Mouse (Mus musculus) spleen, postnatal 36 days (tissue): ENCODE data around the gene Hoxd8.
A peak's percentile ranks its signal among the peaks of the same experiment; 100 is the strongest.

ENCODE experiments used
- DNase-seq, 2 experiments: peaks; one replicate each; pipeline ENCODE4 v3.0.0; 2022; ENCODE audit warnings: low spot score in 2 of 2, mixed read lengths in 1 of 2

Gene Hoxd8

DNA sequence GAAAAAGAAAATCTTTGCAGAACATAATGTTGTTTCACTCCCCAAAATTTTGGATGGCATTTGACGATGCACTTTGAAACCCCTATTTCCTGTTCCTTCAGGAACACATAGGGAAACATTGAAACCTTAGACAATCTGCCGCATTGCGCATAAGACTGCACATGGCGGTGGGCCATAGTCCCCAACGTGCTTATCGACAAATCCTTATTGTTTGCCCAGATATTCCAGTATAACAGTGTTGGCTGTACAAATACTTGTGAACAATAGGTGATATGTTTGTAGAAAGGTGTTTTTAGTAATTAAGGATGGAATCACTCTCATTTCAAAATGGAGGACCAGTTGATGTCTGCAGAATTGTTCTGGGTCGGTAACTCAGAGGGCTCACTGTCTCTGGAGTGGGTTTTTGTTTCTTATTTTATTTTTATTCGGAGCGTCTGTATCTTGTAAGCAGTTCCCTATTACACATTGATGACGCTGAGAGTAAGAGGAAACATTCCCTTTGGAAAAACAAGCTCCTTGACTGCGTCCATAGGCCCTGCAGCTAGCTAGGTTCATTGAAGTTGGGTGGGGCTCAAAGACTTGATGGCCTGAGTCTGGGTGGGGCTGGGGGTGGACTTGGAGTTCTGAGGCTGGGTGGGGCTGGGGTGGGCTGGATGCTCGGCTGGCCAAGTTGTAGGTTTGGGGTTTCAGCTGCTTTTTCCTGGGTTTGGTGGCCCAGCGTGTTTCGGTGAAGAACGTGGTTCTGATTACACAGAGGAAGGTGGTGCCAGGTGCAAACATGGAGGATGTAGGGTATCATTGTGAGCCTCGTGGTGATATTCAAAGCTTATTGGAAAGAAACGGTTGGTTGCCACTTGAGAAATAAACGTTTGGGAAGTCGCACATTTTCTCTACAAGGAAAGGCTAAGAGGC lies 9.1 kb downstream of the Hoxd8 start:
- DNase-seq = no peak

GRCm38 (mm10) chr2:74714156-74714789 lies 9.9 kb downstream of the Hoxd8 start:
- no peak for DNase-seq

DNA sequence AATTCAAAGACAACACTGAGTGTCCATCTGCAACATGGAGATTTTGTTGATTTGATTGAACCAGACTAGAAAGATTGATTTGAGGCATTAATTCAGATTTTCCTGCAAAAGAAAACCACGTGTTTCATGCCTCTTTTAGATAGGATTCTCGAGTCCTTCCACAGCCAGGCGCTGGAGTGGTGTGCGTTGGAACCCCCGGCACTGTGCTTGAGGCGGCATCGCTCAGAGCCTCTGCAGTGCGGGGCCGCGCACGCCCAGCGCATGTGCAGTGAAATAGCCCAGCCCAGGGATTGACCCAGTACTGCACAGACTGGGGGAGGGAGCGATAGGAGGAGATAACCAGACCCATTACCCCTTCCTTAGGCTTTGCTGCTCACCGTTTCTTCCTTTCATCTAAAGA lies 10.5 kb downstream of the Hoxd8 start:
- no peak for DNase-seq

DNA sequence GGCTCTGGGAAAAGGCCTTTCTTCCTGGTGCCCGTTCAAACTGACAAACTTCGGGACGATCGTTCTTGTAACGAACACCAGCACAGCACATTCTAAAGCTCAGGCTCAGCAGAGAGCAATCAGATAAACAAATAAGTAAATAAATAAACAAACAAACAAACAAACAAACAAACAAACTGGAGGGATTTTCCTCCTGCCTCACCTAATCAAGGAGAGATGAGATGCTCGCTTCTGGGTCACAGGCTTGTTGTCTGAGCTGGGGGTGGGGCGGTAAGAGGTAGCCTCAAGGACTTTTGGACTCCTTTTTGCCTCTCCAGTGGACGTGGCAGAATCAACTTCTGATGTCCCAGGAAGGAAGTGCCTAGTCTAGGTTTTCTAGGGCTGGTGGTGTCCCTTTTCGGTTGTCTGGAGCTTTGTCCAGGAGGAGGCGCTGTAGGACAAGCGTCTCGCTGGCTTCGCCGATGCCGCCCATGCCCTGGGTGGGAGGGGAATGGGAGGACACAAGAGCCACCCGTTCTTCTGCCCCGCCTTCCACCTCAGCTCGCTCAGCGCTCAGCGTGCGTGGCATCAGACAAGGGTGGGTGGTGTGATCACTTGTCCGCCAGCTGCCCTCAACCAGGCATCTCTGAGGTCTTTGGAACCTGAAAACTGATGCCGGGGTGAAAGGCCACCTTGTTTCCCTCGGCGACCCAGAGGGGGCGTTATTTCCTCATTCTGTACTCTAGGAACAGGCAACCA lies 11.3 kb downstream of the Hoxd8 start:
- DNase-seq = peak; percentile 32 to 43

- DNase-seq = no peak
These were observed 16.0 kb downstream of the Hoxd8 start for GRCm38 (mm10) chr2:74720384-74720783.

- no peak for DNase-seq
These were observed 16.6 kb downstream of the Hoxd8 start for GRCm38 (mm10) chr2:74720955-74721491.

DNA sequence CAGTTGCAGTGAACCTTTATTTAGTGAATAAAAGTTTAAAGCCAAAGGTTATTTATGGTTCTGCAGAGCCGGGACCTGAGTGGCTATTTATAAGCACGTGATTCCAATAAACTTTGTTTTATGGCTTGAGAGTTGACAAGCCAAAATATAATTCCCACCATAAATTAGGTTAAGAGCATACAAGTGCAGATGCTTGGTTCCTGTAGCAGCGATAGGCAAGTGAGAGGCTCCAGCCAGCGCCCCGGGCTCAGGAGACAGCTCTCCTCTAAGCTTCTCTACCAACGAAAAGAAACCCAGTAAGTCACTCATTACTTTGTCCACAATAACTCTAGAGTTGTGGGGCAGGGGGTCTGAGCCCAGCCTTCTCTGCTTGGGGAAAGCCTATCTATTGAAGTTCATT lies 17.5 kb downstream of the Hoxd8 start:
- DNase-seq = no peak

DNA sequence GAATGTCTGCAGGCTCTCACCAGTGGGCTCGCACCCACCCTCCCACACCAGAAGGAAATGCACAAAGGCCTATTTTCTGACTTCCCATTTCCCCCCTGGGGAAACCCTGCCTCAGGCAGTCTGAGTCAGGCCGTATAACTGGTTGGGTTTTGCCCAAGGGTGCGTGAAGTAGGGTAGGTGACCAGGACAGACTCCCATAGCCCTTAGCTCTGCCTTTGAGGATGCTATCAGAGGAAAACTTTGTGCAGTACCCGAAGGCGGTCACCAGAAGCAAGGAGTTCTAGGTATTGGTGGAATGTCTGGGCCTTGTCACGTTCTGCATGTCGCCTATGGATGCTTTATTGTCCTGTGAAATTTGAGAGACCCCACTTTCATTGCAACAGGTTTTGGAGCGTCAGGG lies 18.5 kb downstream of the Hoxd8 start:
- DNase-seq = no peak

- no peak for DNase-seq
These were observed 20.0 kb downstream of the Hoxd8 start for GRCm38 (mm10) chr2:74724244-74725015.

DNA sequence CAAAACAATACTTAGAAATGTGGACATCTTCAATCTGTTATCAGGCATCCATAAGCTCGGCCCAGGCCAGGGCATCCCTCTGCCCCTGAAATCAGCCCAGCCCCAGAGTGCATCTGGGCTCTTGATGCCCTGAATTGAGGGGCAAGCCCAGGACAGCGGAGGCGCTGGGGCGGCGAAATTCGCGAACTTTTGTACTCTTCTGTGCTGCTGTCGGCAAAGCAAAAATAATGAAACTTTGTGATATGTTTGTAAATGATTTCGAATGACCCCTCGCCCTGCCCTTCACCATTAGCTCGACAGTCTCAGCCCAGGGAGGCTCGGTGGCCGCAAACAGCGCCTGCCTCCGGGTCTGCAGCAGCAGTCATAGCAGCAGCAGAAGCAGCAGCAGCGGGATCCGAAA lies 20.8 kb downstream of the Hoxd8 start:
- DNase-seq = no peak

- no peak for DNase-seq
These were observed 22.1 kb downstream of the Hoxd8 start, which contains the start of gene Gm28230 for GRCm38 (mm10) chr2:74726551-74726950. TSS of gene Gm28230 (plus strand) at chr2:74726728.

- DNase-seq = no peak
These were observed 22.7 kb downstream of the Hoxd8 start for GRCm38 (mm10) chr2:74726973-74727639.

GRCm38 (mm10) chr2:74727640-74728302 lies 23.4 kb downstream of the Hoxd8 start:
- no peak for DNase-seq

- no peak for DNase-seq
These were observed 23.9 kb downstream of the Hoxd8 start for GRCm38 (mm10) chr2:74728303-74728680.

DNA sequence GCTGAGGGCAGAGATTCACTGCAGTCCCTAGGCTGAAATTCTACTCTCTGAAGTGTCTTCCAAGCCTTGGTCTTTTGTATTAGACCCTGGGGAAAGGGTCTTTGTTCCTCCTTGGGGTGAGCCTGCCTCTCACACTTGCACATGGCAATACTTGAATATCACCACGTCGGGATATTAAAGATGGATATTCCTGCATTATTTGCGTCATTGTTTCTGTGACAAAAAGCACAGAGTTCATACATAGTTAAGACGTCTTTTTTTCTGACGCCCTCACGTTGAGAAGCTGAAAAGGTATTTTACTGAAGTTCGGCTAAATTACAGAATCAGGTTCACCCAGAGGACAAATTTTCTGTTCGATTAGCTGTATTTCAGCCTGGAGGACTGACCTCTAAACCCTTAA lies 25.9 kb downstream of the Hoxd8 start:
- DNase-seq = no peak

GRCm38 (mm10) chr2:74731055-74731454 lies 26.6 kb downstream of the Hoxd8 start:
- DNase-seq = no peak

DNA sequence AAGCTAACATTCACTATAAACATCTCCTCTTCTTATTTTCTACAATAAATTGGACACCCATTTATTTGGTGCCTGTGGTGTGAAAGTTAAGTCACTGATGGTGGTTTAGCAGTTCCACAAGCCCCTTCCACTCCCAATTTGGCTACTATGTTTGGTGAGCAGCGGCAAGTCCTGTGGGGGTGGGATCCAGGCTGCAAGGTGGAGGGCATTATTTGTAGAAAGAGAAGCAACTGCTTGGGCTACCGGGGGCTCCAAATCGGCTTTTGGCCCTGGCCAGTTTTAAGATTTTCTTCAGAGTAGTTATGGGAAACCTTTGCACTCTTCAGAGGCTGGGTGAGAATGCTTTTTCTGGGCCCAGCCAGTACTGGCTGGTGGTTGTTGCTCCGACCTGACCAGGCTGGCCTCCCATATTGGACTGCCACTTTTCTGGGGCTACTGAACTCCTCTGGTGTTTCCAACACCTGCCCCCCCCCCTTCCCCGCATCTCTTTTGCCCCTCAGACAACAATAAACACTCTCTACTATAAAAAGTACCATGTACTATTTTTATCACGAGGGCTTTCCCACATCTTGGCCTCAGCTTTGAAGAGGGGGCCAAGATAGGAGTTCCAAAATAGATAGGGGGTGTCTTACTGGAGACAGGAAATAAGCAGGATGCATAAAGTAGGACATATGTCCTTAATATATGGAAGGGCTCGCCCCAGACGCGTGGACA lies 27.5 kb downstream of the Hoxd8 start:
- DNase-seq = no peak

DNA sequence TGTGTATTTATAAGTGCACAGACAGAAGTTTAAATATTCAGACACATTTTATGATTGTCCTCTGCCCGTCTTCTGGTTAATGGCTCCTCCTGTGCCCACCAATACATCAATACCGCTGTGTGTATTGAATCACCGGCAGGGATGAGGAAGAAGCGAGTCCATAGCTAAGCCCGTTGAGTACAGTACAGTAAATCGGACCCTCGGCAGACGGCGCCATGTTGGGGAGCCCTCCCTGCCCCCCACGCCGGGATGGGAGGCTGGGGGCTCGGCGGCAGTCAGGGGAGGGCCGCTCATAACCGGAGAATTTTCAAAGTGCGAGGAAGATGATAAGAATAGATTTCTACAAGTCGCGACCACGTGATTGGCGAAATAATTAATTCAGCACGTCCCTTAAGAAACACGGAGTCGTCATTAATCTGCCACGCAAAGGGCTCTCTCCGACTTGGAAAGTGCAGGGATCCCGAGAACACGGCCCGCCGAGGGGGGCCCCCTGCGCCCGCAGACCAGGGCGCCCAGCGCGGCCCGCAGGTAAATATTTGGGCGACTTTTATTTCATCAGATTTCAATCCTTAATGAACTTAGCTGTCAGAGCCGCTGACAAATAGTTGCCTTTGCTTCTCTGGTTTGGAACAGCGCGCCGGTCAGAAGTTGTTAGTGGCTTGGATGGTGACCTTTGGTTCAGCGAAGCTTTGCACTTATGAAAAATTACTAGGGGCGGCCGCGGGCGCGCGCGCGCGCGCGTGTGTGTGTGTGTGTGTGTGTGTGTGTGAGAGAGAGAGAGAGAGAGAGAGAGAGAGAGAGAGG lies 28.3 kb downstream of the Hoxd8 start:
- DNase-seq = no peak

- DNase-seq = no peak
These were observed 28.9 kb downstream of the Hoxd8 start for GRCm38 (mm10) chr2:74733317-74733661.
